Mouse (Mus musculus) heart, adult 8-10 months (tissue): ENCODE measurements at regions not wholly inside any gene's neighbourhood (a gene's known extent, or its start where the extent isn't known, plus 50 kb on each side); places are given as distances from the start of the nearest gene placed in this dataset.

Source experiments
- DNase-seq: peaks from one replicate; pipeline ENCODE4 v3.0.0; 2022; ENCODE audit warnings: low spot score

DNA sequence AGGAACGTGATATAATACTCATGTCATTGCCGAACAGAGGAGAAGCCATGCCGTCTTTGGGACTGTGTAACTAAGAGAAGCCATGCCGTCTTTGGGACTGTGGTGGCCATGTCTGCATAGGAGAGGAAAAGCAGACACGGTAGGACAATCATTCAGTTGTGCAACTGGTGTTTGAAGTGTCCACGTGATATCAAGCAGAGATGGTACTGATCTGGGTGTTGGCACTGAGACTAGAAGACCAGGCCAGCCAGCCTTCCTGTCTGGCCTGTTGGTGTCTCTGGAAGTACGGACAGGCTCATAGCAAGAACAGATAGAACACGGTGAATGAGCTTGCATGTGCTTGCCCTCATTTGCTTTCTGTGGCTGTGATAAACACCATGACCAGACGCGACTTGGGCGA lies 175.7 kb downstream of the Slc38a4 start:
- DNase-seq: no peak

DNA sequence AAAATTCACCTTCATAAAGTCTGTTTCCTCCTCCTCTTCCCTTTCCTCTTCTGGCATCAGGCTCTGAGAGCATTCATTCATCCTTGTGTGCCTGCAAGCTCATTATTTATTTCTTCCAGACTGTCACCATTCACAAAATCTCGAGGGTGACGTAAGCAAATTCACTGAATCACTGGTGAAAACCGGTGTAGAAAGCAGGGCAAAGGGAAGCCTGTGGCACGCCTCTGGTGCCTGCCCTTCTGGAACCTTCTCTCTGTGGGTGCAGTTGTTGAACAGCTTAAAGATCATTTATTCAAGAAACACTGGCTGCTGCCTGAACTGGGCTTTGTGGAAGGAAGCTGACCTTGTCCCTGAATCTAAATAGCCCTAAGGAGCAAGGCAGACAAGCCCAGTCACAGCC lies 177.0 kb downstream of the Slc38a4 start:
- no peak for DNase-seq

DNA sequence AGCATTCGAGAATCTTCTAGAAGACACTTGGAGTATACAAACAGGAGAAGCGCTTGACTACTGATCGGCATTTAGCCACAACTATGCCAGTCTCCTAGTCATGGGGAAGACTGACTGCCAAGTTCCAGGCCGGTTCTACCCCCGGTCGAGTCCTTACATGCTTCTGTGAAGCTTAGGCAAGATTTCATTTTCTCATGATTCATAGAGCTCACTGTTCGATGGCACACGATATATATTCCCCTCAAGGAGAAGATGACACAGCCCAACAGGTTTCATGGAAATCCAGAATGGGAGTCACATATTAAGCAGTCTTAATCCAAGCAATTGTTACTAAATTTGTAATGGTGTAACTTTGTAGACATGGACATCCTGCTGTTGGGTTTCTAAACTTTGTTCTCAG lies 177.8 kb downstream of the Slc38a4 start:
- no peak for DNase-seq

DNA sequence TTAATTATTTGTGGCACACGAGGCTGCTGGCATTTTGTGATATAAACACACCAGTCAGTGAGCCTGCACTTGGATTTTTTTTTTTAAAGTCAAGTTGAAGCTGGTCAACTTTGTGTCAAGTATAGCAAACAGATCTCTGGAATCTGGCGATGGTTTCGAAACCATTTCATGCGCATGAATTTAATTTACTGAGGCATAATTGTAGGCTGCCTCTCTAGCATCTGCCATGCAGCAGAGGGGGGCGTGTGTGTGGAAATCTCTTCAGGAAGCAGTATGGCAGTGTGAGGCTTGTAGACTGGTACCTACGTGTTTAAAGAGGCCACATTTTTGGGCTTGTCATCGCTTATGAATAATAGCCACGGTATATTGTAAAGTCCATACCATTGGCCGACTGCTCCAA lies 177.7 kb upstream of the Slc38a2 start:
- DNase-seq: no peak

DNA sequence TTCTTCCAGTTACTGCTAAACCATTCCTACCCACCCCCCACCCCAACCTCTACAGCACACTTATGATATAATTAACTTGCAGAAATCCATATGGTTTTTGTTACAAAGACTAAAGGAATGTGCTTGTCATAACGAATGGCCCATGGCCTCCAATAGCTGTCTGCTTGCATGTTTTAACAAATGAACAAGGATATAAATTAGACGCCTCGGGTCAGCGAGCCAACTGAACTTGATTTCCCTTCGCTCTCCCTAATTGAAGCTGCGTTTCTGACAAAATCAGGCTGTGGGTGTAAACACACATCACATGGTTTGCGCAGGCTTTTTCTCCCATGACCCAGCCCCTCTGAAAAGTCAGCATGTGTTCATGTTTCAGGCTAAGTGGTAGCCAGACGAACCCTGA lies 174.6 kb upstream of the Slc38a2 start:
- no peak for DNase-seq

DNA sequence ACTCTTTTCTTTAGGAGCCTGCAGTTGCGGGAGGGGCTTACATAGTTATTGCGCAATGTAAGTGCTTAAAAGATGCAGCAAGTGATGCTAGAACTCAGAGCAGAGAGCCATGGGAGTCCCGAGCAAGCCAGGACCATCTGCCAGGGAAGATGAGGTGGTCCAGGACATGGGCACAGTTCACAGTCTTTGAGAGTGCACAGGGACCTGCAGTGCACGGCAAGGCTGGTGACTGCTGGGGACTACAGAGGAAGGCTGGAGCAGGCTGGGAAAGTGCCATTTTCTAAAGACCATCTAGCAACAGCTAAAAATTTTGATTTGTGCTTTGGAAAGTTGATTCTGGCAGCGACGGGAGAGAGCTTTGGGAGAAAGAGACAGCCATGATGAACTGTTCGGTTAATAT lies 174.0 kb upstream of the Slc38a2 start:
- DNase-seq: no peak

DNA sequence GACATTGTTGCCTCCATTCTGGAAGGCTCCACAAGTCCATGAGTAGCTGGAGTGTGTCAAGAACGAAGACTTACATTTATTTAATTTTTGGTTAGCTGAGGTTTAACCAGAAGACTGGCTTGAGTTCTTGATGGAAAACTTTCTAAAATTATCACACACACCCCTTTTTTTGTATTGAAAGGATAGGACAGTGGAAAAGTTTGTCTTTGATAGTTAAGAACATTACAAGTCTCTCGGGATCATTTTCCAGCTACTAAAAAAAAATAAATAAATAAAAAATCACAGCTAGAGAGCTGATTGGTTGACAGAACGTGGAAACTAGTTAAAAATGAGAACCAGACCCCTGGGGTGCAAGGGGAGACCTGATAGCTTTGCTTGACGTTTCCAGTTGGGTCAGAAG lies 173.6 kb upstream of the Slc38a2 start:
- DNase-seq: no peak

DNA sequence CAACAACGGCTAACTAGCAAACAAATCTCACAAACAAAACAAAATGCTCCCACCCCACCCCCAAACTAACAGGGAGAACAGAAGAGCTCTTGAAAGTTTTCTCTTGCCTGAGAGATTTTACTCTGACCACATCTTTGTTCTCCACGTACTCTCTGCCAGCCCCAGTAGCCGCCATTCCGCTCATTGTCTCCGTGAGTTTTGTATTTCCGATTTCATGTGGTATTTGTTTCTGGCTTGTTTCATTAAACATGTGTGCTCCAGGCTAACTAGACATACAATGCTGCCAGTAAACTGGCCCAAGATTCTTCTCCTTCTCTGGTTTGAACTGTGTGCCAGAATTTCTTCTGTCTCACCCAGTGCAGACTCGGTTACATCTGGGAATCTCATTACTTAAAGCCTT lies 168.2 kb upstream of the Slc38a2 start:
- DNase-seq: no peak

DNA sequence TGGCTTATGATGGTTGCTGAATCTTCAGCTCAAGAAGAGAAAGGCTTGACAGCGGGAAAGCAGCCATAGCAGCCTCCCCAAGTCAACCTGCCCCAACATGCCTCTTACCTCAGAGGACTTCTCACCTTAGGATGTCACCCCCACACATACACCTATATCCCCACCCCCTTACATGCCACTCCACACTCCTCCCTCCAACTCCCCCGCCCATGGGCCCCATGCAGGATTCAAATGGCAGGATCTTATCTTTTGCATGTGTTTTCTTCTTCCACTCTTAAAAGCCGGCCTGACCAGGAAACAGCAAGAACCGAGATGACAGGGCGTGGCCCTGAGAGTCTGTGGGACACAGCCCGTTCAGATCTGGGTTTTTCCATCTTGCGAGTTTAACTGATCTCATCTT lies 166.4 kb upstream of the Slc38a2 start:
- DNase-seq: no peak

DNA sequence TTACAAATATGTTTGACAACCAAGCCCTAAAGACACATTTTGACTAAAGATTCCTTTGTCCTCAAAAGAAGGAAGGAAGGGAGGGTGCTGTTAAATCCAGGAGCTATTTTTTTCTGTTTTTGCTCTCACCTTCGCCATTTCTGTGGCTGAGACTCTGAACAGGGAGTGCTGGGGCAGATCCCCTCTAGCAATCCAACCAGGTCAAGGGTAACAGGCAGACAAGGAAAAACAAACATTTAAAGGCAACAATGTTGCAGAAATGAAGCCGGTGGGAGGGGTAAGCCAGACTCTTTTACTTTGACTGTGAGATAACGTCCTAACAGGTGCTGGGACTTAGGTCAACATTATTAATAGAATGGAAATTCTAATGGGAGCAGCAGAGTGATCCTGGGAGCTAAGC lies 158.2 kb upstream of the Slc38a2 start:
- DNase-seq: no peak

DNA sequence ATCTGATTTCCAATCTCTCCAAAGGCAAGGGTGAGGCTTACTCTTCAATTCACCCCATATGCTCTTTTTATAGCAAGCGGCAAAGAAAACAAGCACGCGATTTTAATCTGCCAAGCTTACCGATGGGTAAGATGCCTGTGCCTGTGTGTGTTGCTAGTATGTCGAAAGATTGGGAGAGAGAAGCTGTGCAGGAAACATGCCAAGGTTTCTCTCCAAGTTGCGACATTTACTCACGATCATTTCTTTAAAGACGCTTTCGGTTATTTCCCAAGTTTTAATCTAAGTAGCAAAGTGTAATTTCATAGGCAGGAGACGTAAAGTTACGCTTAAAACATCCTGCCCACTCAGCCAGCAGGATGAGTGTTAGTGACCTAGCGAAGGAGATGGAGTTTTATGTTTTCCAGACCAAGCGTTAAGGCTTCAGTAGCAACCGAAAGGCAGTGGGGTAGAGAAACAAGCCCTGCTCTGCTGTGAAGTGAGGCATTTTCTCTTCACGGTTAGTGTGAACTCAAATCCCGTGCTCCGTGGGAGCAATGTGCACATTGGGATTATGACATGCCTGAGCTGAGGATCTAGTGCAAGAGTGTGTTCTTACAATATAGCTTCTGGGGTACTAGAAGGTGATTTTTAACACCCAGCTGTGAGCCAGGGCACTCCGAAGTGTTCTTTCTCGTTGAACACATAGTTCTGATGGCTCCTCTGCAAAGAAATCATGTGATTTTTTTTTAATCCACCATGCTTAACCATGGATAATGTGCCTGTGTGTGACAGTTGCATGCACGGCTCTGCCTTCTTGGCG lies 152.6 kb upstream of the Slc38a2 start:
- no peak for DNase-seq

DNA sequence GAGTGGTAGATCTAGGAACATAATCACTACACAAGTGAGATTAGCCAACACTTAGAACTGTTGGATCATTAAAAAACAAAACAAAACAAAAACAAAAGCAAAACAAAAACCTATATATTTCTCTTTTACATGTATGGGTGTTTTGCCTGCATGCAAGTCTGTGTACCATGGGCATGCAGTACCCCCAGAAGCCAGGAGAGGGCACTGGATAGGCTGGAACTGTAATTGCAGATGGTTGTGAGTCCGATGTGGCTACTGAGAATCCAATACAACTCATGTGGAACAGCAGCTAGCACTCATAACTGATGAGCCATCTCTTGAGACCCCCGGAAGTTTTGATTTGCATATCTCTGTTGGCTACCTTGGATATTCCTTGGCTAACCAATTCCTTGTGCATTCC lies 148.6 kb upstream of the Slc38a2 start:
- DNase-seq: no peak

DNA sequence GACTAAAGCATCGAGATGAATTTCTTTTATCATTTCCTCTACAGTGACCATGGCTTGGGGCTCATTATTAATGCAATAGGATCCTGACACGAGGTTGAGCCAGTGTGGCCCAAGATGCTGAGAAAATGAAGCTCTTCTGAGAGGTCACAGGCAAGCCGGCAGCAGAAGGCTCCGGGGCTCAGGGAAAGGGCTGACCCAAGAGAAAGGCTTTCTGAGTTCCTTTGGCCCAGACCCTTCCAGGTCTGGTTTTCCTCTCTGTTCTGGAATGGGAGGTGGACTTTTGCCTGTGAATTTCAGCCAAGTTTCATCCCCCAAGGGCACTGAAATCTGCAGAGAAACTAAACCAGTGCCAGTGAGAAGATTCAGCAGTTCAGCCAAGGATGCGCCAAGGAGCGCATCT lies 145.7 kb upstream of the Slc38a2 start:
- no peak for DNase-seq

DNA sequence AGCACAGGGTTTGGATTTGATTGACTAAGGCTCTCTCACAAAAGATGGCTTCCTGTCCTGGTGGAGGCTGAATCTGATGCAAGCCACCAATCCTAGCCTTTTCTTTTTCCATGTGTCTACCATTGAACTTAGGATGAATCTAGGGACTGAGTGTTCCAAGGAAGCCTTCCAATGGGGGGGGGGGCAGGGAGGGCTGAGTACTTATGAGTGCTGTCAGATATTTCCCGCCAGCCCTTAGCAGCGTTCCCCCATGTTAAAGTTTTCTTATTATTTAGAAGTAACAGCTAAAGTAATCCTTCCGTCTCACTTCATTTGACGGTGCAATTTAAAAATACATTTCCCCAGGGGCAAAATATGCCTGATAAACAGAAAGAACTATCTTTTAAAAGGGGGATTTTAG lies 144.8 kb upstream of the Slc38a2 start:
- DNase-seq: no peak

DNA sequence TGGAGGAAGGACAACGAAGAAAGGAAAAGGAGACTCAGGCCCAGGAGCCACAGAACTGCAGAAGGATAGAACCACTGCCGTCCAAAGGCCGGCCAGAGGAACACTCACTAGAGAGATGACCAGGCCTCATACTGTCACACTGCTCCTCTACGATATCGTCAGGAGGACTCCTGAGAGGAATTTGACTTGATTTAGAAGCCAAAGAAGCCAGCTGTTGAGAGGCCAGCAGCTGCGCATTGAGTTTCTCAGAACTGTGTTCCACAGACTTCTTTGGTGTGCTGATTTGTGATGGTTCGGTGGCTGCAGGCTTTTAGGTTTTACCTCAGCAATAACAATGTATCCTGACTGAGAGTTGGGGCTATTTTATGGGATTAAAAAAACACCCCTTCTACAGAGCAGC lies 144.1 kb upstream of the Slc38a2 start:
- no peak for DNase-seq

DNA sequence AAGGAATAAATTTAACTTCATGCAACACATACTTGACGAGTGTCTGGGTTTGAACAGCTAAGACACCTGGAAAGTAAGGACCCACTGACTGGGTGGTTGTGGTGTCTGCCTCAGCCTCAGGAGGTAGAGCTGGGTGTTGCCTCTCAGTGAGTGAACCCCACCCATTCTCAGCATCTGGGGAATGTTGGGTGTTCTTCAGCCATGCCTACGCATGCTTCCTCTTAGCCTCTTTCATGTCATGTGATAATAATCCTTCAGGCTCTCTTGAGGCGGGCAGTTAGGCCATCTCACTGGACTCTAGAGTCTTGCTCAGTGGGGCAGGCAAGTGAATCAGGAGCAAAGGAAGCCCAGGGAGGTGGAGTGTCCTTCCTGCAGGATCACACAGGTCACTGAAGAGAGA lies 143.4 kb upstream of the Slc38a2 start:
- no peak for DNase-seq

DNA sequence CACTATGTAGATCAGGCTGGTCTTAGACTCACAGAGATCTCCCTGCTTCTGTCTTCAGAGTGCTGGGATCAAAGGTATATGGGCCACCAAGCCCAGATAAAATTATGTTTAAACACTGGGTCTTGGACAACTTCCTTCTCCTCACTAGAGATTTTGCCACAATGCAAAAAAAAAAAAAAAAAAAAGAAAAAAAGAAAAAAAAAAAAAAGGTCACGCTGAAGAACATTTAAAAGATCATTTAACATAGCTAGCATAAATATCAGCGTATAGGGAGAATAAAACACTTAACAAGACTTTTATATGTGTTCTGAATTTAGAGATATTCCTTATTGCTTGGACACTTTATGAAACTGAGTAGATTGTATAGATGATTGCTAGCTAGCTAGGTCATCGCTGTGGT lies 137.1 kb upstream of the Slc38a2 start:
- no peak for DNase-seq

DNA sequence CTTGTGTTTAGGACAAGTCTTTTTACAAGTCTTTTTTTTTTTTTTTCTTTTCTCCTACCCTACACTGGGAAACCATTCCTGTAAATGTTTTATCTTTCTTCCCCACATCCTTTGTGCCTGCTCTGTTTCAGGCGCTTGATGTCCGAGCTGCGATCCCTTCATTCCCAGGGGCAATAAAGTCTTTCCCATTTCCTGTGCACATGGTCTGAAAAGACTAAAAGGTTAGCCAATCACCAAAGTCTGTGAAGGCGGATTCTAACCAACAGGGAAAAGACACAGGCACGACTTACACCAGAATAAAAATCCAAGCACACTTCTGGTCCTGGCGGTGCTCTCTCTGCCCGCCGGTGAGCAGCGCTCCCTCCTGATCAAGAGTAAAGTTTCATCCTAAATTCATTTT lies 135.3 kb upstream of the Slc38a2 start:
- no peak for DNase-seq

DNA sequence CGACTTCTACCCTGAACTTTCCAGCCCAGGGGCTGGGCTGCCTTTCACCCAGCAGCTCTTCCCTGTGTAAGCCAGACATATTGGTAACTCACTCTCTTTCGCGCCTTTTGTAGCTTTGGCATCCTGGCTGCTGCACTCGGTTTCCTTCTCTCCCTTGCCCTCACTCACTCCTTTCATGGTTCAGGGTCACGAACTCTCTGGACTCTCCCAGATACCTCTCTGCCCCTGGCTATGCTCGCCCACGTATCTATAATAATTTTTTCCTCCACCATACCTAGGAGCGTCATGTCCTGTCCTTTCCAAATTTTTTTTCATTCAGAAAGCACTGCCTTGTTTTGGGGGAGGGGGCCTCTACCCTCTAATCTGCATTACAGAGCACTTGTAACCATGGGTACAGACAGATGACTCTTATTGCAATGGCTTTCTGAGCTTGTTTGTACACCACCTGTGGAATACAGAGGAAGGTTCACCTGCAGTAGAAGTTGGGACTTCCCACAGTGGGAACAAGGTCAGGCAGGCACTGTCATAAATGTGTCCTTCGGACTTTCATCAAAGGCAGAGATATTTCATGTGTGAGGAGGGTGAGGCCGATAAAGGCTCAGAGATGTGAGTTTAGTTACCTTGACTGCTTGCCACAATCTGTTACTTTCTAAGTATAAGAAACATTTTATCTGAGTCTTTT lies 134.8 kb upstream of the Slc38a2 start:
- DNase-seq: no peak

DNA sequence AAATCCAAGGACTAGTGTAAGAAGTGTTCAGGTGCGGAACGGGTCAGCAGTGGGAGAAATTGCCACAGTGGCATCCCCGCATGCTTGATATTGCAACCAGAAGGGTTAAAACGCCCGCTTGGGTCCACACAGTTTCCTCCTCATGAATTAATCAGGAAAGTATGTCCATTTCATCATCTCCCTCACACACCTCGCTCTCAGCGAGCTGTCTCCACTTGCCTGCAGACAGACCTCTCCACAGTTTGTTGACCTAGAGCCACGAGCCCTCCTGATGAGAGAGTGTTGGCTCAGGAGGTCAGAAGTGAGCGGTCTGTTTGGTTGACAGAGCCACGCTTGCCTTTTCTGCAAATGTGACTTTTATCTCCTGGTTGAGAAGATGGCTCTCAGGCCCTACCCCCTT lies 132.9 kb upstream of the Slc38a2 start:
- DNase-seq: no peak

DNA sequence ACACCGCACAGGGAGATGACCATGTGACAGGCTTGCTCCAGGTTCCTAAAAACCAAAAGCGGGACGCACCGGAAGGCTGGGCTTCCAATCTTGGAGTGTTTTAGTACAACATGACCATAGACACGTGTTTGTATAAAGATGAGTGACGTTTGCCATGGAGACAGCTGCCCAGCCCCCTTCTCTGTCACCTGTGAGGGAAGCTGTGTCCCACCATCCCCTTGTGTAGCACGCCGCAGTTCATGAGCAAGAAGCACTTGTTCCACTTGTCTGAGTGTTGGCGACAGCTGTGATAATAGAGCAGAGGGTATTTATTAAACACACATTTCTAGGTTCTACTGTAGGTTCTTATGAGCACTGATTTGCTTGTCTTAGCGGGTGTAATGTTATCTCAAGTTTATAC lies 131.7 kb upstream of the Slc38a2 start:
- DNase-seq: no peak

DNA sequence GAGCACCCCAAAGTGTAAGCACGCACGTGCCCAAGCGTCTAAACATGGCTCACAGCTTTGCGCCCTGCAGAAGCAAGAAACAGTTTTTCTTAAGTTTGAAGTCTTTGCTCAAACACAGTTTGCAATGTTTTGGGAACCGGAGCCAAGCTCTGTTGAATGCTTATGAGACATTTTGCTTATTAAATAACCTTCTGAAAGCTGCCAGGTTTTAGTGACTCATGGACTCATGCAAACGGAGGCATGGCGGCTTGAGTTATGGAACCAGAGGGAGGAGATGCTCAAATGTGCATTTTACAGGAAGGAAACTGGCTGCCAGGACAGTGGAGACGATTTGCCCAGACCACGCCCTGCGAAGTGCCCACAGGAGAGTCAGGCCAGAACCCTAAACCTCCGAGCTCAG lies 131.0 kb upstream of the Slc38a2 start:
- no peak for DNase-seq

DNA sequence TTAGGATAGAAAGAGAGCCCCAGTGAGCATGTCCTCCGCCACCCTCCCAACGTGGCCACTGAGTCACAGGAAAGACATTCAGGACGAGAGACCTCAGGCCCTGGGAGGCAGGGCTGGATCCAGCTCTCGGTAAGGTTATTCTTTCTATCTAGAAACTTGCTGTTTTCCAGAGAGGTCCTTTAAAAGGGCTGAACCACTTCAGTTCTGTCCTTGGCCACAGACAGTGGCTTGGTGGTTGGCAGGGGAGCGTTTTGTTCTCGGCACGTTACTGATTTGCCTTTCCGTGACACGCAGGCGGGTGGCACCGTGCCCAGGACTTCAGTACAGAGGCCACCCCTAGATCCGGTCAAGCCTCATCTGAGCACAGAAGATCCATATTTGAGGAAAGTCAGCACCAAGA lies 130.4 kb upstream of the Slc38a2 start:
- DNase-seq: no peak

DNA sequence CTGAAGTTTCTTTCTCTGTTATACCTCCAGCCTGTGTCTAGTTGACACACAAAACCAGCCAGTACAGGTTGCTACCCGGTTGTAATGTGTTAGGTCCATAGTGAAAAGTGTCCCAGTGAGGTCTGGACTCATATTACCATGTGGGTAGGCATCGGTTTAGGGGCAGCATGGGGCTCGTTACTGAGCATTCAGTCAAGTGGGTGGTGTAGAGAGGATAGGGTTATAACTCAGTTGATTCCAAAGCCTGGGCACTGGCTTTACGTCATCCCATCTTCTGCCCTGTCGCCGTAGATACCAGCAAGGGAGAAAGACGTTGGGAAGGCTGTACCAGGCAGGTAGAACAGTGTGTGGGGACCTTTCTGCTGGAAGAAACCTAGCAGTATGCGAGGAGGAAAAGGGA lies 129.2 kb upstream of the Slc38a2 start:
- DNase-seq: no peak
